Mouse (Mus musculus) bone marrow macrophage, adult 2 months (primary cell): ENCODE results near the gene Clca1.

ENCODE experiments used
- CTCF ChIP-seq: IDR thresholded peaks from 2 replicates; pipeline ENCODE4 v1.5.1; 2012; ENCODE audit warnings: low read depth, mild to moderate bottlenecking, low read length, moderate library complexity
- POLR2A ChIP-seq: IDR thresholded peaks from 2 replicates; pipeline ENCODE4 v1.6.1; 2012; ENCODE audit warnings: mild to moderate bottlenecking, low read depth, low read length, borderline replicate concordance

DNA sequence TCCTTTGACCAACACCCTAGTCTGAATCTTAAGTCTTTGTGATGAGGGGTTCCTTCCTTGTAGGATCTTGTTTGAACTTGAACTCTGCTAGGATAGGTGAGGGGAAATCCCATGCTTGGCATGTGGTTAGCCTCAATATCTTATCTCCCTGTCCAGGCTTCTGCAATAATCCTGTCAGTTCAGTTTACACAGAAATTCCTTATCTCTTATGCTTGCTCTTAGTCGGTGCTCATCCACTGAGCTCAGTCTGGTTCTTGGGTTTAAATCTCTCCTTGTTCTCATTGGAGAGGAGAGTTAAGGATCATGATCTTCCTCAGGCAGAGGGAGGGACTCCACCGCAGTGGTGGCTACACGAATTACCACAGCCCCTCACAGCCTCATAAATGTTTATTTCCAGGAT, 17.2 kb upstream of the Clca1 start:
- no peak for TF ChIP-seq CTCF
- TF ChIP-seq POLR2A: no peak
